In genomic region chr6:23467885-23468284, GRCm38 (mm10) we compare ENCODE assay signal across 17 mouse cellular contexts.
"Had no signal": no experiment of that assay in that cellular context is flagged by ENCODE, and none has a peak within 500 bp of the region (broad histone marks: within the 10 kb centered on the region; RNA-seq: fewer than 3 reads in every experiment).

No protein-coding gene starts in this region.

- H3K9ac ChIP-seq: limb, embryonic 12.5 days; limb, embryonic 15.5 days; liver, embryonic 14.5 days; liver, postnatal 0 days; lung, embryonic 14.5 days; midbrain, embryonic 12.5 days; midbrain, embryonic 15.5 days; neural tube, embryonic 12.5 days had no signal

- H3K4me3 ChIP-seq: limb, embryonic 12.5 days; limb, embryonic 15.5 days; midbrain, embryonic 12.5 days; midbrain, embryonic 15.5 days; neural tube, embryonic 12.5 days had no signal

- H3K27ac ChIP-seq: limb, embryonic 12.5 days; limb, embryonic 15.5 days; liver, embryonic 14.5 days; macrophage; midbrain, embryonic 12.5 days; midbrain, embryonic 15.5 days; neural tube, embryonic 12.5 days had no signal

- H3K27me3 ChIP-seq: limb, embryonic 12.5 days; limb, embryonic 15.5 days; midbrain, embryonic 12.5 days; midbrain, embryonic 15.5 days; neural tube, embryonic 12.5 days had no signal

- H3K9me3 ChIP-seq: limb, embryonic 12.5 days; limb, embryonic 15.5 days; midbrain, embryonic 12.5 days; midbrain, embryonic 15.5 days; neural tube, embryonic 12.5 days had no signal

- ATAC-seq: liver, postnatal 0 days; lung, postnatal 0 days; midbrain, embryonic 15.5 days had no signal

- H3K36me3 ChIP-seq: limb, embryonic 12.5 days; limb, embryonic 15.5 days; midbrain, embryonic 12.5 days; midbrain, embryonic 15.5 days; neural tube, embryonic 12.5 days had no signal

- H3K4me2 ChIP-seq: limb, embryonic 12.5 days; limb, embryonic 15.5 days; liver, embryonic 11.5 days; lung, embryonic 14.5 days; midbrain, embryonic 12.5 days; midbrain, embryonic 15.5 days; neural tube, embryonic 12.5 days had no signal

- DNase-seq: kidney, adult 9 months; kidney, postnatal 14 days; kidney, postnatal 4 days; left cerebral cortex, postnatal 4 days; liver, postnatal 0 days; lung, embryonic 14.5 days; thymus, adult 18-20 months; thymus, postnatal 36 days had no signal

- H3K4me1 ChIP-seq: limb, embryonic 12.5 days; limb, embryonic 15.5 days; midbrain, embryonic 12.5 days; midbrain, embryonic 15.5 days; neural tube, embryonic 12.5 days had no signal
